In the genomic region with DNA sequence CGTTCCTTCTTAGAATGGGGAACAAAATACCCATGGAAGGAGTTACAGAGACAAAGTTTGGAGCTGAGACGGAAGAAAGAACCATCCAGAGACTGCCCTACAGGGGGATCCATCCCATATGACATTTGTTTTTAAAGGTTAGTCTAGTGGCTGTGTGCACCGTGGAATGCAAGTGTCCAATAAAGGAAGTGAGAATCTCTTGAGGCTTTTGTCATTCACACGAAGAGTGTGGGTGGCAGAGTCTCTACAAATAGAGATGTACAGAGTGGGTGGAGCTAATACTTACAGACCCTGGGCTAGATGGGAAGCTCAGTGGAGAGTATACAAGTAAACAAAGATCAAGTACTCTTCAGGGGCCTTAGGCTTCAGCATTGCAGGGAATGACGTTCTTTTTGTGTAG, we compare ENCODE assay signal across 17 mouse cellular contexts.
"Had no signal": no experiment of that assay in that cellular context is flagged by ENCODE, and none has a peak within 500 bp of the region (broad histone marks: within the 10 kb centered on the region; RNA-seq: fewer than 3 reads in every experiment).

No protein-coding gene starts in this region.

- H3K4me3 ChIP-seq: limb, embryonic 12.5 days; liver, embryonic 15.5 days; midbrain, embryonic 13.5 days; myocyte; neural tube, embryonic 15.5 days had no signal

- H3K9ac ChIP-seq: limb, embryonic 12.5 days; liver, embryonic 15.5 days; lung, embryonic 14.5 days; midbrain, embryonic 13.5 days; neural tube, embryonic 15.5 days had no signal

- H3K27ac ChIP-seq: kidney, postnatal 0 days; limb, embryonic 12.5 days; liver, embryonic 15.5 days; macrophage; midbrain, embryonic 13.5 days; neural tube, embryonic 15.5 days; stomach, postnatal 0 days had no signal

- ATAC-seq: intestine, postnatal 0 days; midbrain, embryonic 13.5 days had no signal

- H3K9me3 ChIP-seq: liver, embryonic 15.5 days; neural tube, embryonic 15.5 days had no signal

- H3K4me1 ChIP-seq: limb, embryonic 12.5 days; liver, embryonic 15.5 days; midbrain, embryonic 13.5 days; neural tube, embryonic 15.5 days had no signal

- H3K27me3 ChIP-seq: limb, embryonic 12.5 days; liver, embryonic 15.5 days; midbrain, embryonic 13.5 days; neural tube, embryonic 15.5 days had no signal

- H3K4me2 ChIP-seq: limb, embryonic 12.5 days; liver, embryonic 11.5 days; liver, embryonic 15.5 days; lung, embryonic 14.5 days; midbrain, embryonic 13.5 days; neural tube, embryonic 15.5 days had no signal

- H3K36me3 ChIP-seq: limb, embryonic 12.5 days; liver, embryonic 15.5 days; midbrain, embryonic 13.5 days; neural tube, embryonic 15.5 days had no signal

- DNase-seq: kidney, adult 9 months; kidney, postnatal 36 days; layer of hippocampus, adult 9-11 months; layer of hippocampus, postnatal 36 days; lung, embryonic 14.5 days; lung, postnatal 10 days; thymus, postnatal 4 days had no signal
